Mouse (Mus musculus) cerebellum, adult 2 months (tissue): ENCODE results near the gene Col15a1. TPM values are rescaled to one million over a fixed set of nuclear protein-coding genes. Genes with fewer than 3 reads are reported as not detected.

Experiments used
- DNase-seq, 2 experiments: peaks; one replicate each; pipeline ENCODE4 v3.0.0; 2021
- H3K27ac ChIP-seq: fragments of 200-500 bp; 2 replicates; pipeline ENCODE4 v1.5.1; 2012; ENCODE audit warnings: low read length, control low read depth, inconsistent platforms; ENCODE audit not compliant: insufficient read depth
- H3K27me3 ChIP-seq: fragments of 200-500 bp; 2 replicates; pipeline ENCODE4 v1.6.1; 2012; ENCODE audit warnings: inconsistent platforms, mild to moderate bottlenecking, low read length, moderate library complexity; ENCODE audit not compliant: control insufficient read depth, insufficient read depth
- H3K4me1 ChIP-seq: fragments of 200-500 bp; 2 replicates; pipeline ENCODE4 v1.6.1; 2011; ENCODE audit warnings: low read length; ENCODE audit not compliant: control insufficient read depth, insufficient read depth
- H3K4me3 ChIP-seq: fragments of 200-500 bp; replicated peaks from 2 replicates; pipeline ENCODE3; 2011; ENCODE audit warnings: mild to moderate bottlenecking, low read depth, low read length, control low read depth; ENCODE audit not compliant: insufficient read depth
- CTCF ChIP-seq: fragments of 200-500 bp; IDR thresholded peaks from 2 replicates; pipeline ENCODE4 v1.5.1; 2011; ENCODE audit warnings: low read depth, mild to moderate bottlenecking, control low read depth, low read length, moderate library complexity, borderline replicate concordance; ENCODE audit not compliant: insufficient read depth
- POLR2A ChIP-seq: fragments of 200-500 bp; IDR thresholded peaks from 2 replicates; pipeline ENCODE4 v1.6.1; 2011; ENCODE audit warnings: low read length, control low read depth, borderline replicate concordance; ENCODE audit not compliant: insufficient read depth
- WGBS: fragments of 180-500 bp; shearing (Covaris S2); methylation state at CpG from one replicate; pipeline ENCODE4 v1.1.7; 2018; 5-methylcytosine and 5-hydroxymethylcytosine counted together
- polyA plus RNA-seq: library from polyadenylated mRNA; depleted of rRNA; stranded (reverse); fragments of >200 nt; gene quantifications from 2 replicates; pipeline ENCODE4 v1.2.3, GENCODE M21; 2012

Col15a1 gene
- polyA plus RNA-seq, 1 experiment: 3.9 TPM

DNA sequence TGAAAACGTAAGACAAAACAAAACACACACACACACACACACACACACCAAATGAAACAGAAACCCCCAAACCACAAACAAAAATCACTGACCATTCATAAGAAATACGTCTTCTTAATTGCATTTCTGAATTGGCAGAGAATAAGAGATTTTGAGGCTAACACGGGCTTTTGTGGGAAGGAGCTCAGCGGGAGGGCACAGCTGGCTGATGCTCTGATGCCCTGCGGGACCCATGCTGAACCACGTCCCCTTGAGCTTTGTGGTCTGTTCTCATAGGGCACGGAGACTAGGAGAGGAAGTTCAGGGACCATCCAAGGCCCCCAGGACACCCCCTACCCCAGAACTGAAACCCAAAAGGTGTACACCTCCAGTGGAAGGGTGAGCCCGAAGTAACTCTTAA is 134.7 kb downstream of the Col15a1 start:
- Histone ChIP-seq H3K4me3 (no peak overlapping the region), H3K4me1 (no peaks in the 10 kb centered on the region), H3K27me3 (no peaks in the 10 kb centered on the region; the same call in 1 of the 2 replicates), H3K27ac (no peak overlapping the region)
- no peak for DNase-seq
- no peak for TF ChIP-seq POLR2A
- TF ChIP-seq CTCF: no peak
- 26% methylated on average over 8 of the region's 8 CpGs for WGBS

DNA sequence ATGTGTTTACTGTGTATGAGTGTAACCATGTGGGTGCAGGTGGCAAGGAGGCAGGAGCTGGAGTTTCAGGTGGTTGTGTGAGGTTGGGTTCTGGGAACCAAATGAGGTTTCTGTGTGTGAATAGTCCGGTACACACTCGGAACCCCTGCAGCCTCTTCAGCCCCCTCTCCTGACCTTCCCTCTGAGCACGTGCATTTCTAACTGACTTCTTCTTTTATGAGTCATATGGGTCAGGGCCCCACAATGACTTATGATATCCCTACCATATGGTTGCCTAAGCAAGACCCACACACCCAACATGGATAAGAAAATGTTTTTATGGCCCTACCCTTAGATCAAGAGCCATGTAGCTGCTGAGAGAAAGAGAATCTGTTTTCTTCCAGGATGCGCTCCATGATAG is 139.1 kb downstream of the Col15a1 start:
- DNase-seq: no peak
- no peak overlapping the region for H3K27ac ChIP-seq
- no peaks in the 10 kb centered on the region for H3K4me1 ChIP-seq
- TF ChIP-seq POLR2A: no peak
- TF ChIP-seq CTCF: no peak
- no peak overlapping the region for H3K4me3 ChIP-seq
- WGBS: 84% methylated on average over 4 of the region's 4 CpGs
- H3K27me3 ChIP-seq: no peaks in the 10 kb centered on the region; the same call in 1 of the 2 replicates

DNA sequence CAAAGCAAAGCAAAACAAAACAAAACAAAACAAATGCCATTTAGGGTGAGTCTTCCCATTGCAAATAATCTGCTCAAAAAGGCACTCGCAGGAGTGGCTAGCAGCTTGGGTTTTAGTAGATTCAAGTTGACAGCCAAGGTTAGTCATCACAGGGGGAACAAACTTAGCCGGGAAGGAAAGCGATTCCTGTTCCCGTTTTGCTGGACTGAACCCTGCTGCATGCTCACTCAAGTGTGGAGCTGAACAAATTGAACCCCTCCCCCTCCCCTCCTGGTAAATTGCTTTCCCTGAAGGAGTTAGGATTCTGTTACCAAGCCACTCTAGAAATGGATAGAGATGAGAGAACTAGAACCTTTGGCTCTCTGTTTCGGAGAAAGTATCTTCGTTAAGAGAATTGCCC is 141.8 kb downstream of the Col15a1 start:
- H3K27me3 ChIP-seq: peaks cover 2% of the 10 kb centered on the region; the same call in 1 of the 2 replicates
- no peak overlapping the region for H3K27ac ChIP-seq
- 40% methylated on average over 6 of the region's 6 CpGs for WGBS
- H3K4me1 ChIP-seq: no peaks in the 10 kb centered on the region
- no peak for DNase-seq
- no peak overlapping the region for H3K4me3 ChIP-seq
- TF ChIP-seq CTCF: no peak
- no peak for TF ChIP-seq POLR2A

DNA sequence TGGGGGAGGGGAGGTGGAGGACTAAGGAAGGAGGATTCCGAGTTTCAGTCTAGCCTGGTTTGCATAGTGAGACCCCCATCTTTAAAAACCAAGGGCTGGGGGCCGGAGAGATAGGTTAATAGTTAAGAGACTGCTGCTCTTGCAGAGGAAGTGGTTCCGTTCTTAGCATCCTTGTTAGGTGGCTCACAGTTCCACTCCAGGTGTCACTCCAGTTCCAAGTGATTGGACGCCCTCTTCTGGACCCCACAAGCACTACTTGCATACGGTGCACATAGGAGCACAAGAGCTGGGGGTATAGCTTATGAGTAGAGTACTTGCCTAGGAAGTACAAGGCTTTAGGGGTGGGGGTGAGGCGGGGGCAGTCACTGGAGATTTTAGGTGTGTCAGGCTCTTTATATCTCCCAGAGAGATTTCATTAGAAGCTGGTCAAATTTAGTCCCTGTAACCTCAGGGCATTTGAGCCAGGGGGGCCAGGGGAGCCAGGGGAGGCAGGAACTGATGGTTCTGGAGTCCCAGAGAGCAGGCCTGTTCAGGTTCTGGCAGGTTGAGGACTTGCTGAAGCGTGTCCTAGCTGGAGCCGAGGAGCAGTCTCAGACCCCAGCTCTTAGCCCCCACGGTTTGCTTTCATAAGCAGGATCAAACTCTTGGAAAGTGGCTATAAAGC is 143.6 kb downstream of the Col15a1 start:
- Histone ChIP-seq H3K27ac (no peak overlapping the region), H3K27me3 (peaks cover 2% of the 10 kb centered on the region; the same call in 1 of the 2 replicates), H3K4me3 (no peak overlapping the region), H3K4me1 (no peaks in the 10 kb centered on the region)
- no peak for TF ChIP-seq POLR2A
- TF ChIP-seq CTCF: peak; percentile 58; the same call in 1 of the 2 replicates
- WGBS: 41% methylated on average over 9 of the region's 9 CpGs
- peak; percentile 24 to 29 for DNase-seq

DNA sequence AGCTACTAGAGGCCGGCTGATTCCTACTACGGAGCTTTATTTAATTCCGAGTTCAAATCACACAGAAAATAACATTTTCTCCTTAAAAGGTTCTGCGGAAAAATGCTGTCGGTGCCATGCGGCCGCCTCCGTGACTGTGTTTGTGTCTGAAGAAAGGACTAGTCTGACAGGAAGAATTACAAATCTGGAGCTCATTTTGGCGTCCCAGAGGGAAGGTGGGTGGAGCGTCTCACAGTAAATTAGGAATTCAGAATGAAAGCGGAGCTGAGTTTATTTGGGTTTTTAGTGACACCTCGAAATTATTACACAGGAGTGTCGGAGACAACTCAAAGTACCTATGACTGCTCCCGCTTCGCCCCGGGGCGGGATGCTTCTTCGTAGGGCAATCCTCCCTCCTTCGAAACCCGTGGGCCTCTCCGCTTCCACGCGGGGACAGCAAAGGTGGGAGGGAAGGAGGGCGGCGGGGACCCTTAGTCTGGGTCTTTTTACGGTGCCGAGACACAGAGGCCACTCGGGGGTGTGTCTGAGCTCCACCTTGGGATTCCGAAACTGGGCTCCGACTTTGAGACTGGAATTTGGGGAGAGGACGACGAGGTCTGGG is 144.2 kb downstream of the Col15a1 start:
- WGBS: 3% methylated on average over 32 of the region's 32 CpGs
- Histone ChIP-seq H3K4me1 (no peaks in the 10 kb centered on the region), H3K27me3 (peaks cover 2% of the 10 kb centered on the region; the same call in 1 of the 2 replicates), H3K27ac (no peak overlapping the region), H3K4me3 (peak overlapping the region; percentile 46)
- peak; percentile 16 to 35 for DNase-seq
- no peak for TF ChIP-seq POLR2A
- TF ChIP-seq CTCF: no peak

DNA sequence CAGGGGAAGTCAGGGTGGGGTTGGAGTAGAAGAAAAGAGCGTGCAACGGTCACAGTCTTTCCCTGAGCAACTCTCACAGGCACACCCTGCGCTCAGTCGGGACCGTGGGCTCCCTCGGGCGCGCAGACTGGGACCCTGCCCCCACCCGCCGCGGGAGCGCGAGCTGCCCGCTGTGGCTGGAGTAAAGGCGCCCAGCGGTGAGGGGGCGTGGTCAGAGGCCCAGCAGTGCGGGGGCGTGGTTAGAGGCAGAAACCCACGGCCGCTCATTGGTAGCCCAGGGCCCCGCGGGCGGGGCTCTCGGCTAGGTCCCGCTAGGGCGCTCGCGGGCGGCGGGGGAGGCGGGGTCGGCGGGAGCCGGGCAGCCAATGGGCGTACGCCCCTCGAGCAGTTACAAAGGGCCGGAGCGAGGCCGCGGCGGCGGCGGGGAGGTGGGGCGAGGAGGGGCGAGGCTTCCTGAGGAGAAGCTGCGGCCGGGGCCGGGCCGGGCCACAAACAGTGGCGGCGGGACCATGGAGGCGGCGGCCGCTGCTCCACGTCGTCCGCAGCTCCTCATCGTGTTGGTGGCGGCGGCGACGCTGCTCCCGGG is 144.9 kb downstream of the Col15a1 start, which contains the start of gene Tgfbr1:
Gene Tgfbr1, plus strand, starts transcription at position 420 of the 586 bp plus-strand sequence.
- peaks cover 2% of the 10 kb centered on the region; the same call in 1 of the 2 replicates for H3K27me3 ChIP-seq
- H3K4me3 ChIP-seq: peak within 1 kb of the TSS; percentile 49
- 1% methylated on average over 64 of the region's 65 CpGs for WGBS
- no peak for TF ChIP-seq CTCF
- TF ChIP-seq POLR2A: no peak
- no peaks in the 10 kb centered on the region for H3K4me1 ChIP-seq
- DNase-seq: peak; percentile 85 to 89
- no peak within 1 kb of the TSS for H3K27ac ChIP-seq

DNA sequence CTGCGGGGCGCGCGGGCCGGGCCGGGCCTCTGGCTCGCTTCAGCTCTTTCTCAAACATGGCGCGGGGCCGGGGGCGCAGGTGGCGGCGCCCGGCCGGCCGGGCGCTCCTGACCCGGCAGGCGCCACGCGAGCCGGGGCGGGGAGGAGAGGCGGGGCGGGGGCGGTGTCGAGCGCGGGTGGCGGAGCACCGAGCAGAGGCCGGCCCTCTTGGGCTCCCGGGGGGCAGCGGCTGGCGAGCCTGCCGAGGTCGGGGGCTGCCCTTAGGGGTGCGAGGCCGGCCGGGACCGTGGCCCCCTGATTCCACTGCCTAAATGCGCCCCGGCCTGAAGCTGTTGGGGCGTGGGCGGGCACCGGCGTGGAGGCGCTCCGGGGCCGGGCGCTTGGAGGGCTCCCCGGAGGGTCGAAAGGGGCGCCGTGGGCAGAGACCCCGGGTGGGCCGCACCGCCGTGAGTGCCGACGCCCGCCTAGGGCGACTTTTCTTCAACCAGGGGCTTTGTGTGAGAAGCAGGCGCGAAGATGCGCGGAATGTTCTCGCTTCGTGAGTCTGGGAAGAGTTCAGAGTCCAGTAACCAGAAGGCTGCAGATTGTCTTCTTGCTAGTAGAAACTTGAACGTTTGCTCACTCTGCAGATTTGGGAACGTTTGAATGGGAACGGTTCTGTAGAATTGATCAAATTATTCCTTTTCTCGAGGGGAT is 145.6 kb downstream of the Col15a1 start:
- WGBS: under 1% methylated on average over 62 of the region's 73 CpGs
- Histone ChIP-seq H3K27ac (no peak overlapping the region), H3K4me3 (peak overlapping the region; percentile 49), H3K4me1 (no peaks in the 10 kb centered on the region), H3K27me3 (peaks cover 2% of the 10 kb centered on the region; the same call in 1 of the 2 replicates)
- no peak for TF ChIP-seq CTCF
- DNase-seq: peak; percentile 42 to 44
